Mouse (Mus musculus): ENCODE results near the gene Btbd19. TPM values are rescaled to one million over a fixed set of nuclear protein-coding genes. Genes with fewer than 3 reads are reported as not detected.

Btbd19 gene
- total RNA-seq, 1 experiment from 2014 or later, result 59.0 TPM

GRCm38 (mm10) chr4:117120445-117121414 lies 4.8 kb downstream of the Btbd19 start:
- peak; percentile 71 for ATAC-seq (ENCODE audit: extremely low read depth, insufficient number of reproducible peaks, low FRiP score, poor library complexity, severe bottlenecking)

GRCm38 (mm10) chr4:117120052-117120444 lies 5.5 kb downstream of the Btbd19 start:
- no peak for ATAC-seq (ENCODE audit: extremely low read depth, insufficient number of reproducible peaks, low FRiP score, poor library complexity, severe bottlenecking)

- no peak for ATAC-seq (ENCODE audit: extremely low read depth, insufficient number of reproducible peaks, low FRiP score, poor library complexity, severe bottlenecking)
These were observed 5.9 kb downstream of the Btbd19 start for GRCm38 (mm10) chr4:117119636-117120035.

- no peak for ATAC-seq (ENCODE audit: extremely low read depth, insufficient number of reproducible peaks, low FRiP score, poor library complexity, severe bottlenecking)
These were observed 7.6 kb downstream of the Btbd19 start for GRCm38 (mm10) chr4:117117931-117118330.

GRCm38 (mm10) chr4:117115592-117115991 lies 9.9 kb downstream of the Btbd19 start:
- ATAC-seq (ENCODE audit: extremely low read depth, insufficient number of reproducible peaks, low FRiP score, poor library complexity, severe bottlenecking), result no peak

- no peak for ATAC-seq (ENCODE audit: extremely low read depth, insufficient number of reproducible peaks, low FRiP score, poor library complexity, severe bottlenecking)
These were observed 12.3 kb downstream of the Btbd19 start for GRCm38 (mm10) chr4:117113237-117113636.

GRCm38 (mm10) chr4:117110985-117111384 lies 14.5 kb downstream of the Btbd19 start:
- ATAC-seq (ENCODE audit: extremely low read depth, insufficient number of reproducible peaks, low FRiP score, poor library complexity, severe bottlenecking), result no peak

GRCm38 (mm10) chr4:117110249-117110648 lies 15.3 kb downstream of the Btbd19 start:
- no peak for ATAC-seq (ENCODE audit: extremely low read depth, insufficient number of reproducible peaks, low FRiP score, poor library complexity, severe bottlenecking)

- ATAC-seq (ENCODE audit: extremely low read depth, insufficient number of reproducible peaks, low FRiP score, poor library complexity, severe bottlenecking), result no peak
These were observed 16.2 kb downstream of the Btbd19 start for GRCm38 (mm10) chr4:117109330-117109729.

GRCm38 (mm10) chr4:117108524-117108849 lies 17.0 kb downstream of the Btbd19 start:
- ATAC-seq (ENCODE audit: extremely low read depth, insufficient number of reproducible peaks, low FRiP score, poor library complexity, severe bottlenecking), result no peak

- ATAC-seq (ENCODE audit: extremely low read depth, insufficient number of reproducible peaks, low FRiP score, poor library complexity, severe bottlenecking), result no peak
These were observed 17.6 kb downstream of the Btbd19 start for GRCm38 (mm10) chr4:117107813-117108523.

GRCm38 (mm10) chr4:117105127-117105526 lies 20.4 kb downstream of the Btbd19 start:
- no peak for ATAC-seq (ENCODE audit: extremely low read depth, insufficient number of reproducible peaks, low FRiP score, poor library complexity, severe bottlenecking)

GRCm38 (mm10) chr4:117104672-117105071 lies 20.9 kb downstream of the Btbd19 start:
- no peak for ATAC-seq (ENCODE audit: extremely low read depth, insufficient number of reproducible peaks, low FRiP score, poor library complexity, severe bottlenecking)

GRCm38 (mm10) chr4:117101218-117101617 lies 24.3 kb downstream of the Btbd19 start:
- peak; percentile 23; the same call in 1 of the 2 replicates for ATAC-seq (ENCODE audit: extremely low read depth, insufficient number of reproducible peaks, low FRiP score, poor library complexity, severe bottlenecking)

GRCm38 (mm10) chr4:117100036-117100435 lies 25.5 kb downstream of the Btbd19 start:
- no peak for ATAC-seq (ENCODE audit: extremely low read depth, insufficient number of reproducible peaks, low FRiP score, poor library complexity, severe bottlenecking)

GRCm38 (mm10) chr4:117098764-117099036 lies 26.8 kb downstream of the Btbd19 start:
- no peak for ATAC-seq (ENCODE audit: extremely low read depth, insufficient number of reproducible peaks, low FRiP score, poor library complexity, severe bottlenecking)

- ATAC-seq (ENCODE audit: extremely low read depth, insufficient number of reproducible peaks, low FRiP score, poor library complexity, severe bottlenecking), result no peak
These were observed 27.4 kb downstream of the Btbd19 start for GRCm38 (mm10) chr4:117097969-117098763.

GRCm38 (mm10) chr4:117096666-117097065 lies 28.9 kb downstream of the Btbd19 start:
- no peak for ATAC-seq (ENCODE audit: extremely low read depth, insufficient number of reproducible peaks, low FRiP score, poor library complexity, severe bottlenecking)

Data from neutrophil, adult 5-6 weeks (primary cell).